Mouse (Mus musculus) myocyte (in vitro differentiated cells): ENCODE measurements around the gene Gtf3a. TPM values are rescaled to one million over a fixed set of nuclear protein-coding genes. Genes with fewer than 3 reads are reported as not detected.

ENCODE experiments used
- H3K27me3 ChIP-seq: one replicate; pipeline ENCODE4 v1.6.1; 2011; ENCODE audit not compliant: control insufficient read depth, insufficient read depth, insufficient read length
- H3K36me3 ChIP-seq: one replicate; pipeline ENCODE4 v1.6.1; 2011; ENCODE audit not compliant: control insufficient read depth, insufficient read depth
- H3K4me2 ChIP-seq: one replicate; pipeline ENCODE4 v1.6.1; 2011; ENCODE audit warnings: low read depth, control low read depth
- H3K4me3 ChIP-seq: one replicate; pipeline ENCODE4 v1.5.1; 2011; ENCODE audit warnings: mild to moderate bottlenecking, control low read depth, moderate library complexity
- H3K79me2 ChIP-seq: one replicate; pipeline ENCODE4 v1.6.1; 2011; ENCODE audit not compliant: control insufficient read depth, insufficient read depth
- H3ac ChIP-seq: one replicate; pipeline ENCODE4 v1.6.1; 2011; ENCODE audit not compliant: control insufficient read depth, insufficient read length
- CEBPB ChIP-seq: IDR thresholded peaks from 2 replicates; pipeline ENCODE4 v1.6.1; 2011; ENCODE audit warnings: mild to moderate bottlenecking, moderate library complexity; ENCODE audit not compliant: poor library complexity, insufficient read depth, severe bottlenecking
- E2F4 ChIP-seq: IDR thresholded peaks from one replicate; pipeline ENCODE4 v1.6.1; 2011; ENCODE audit warnings: mild to moderate bottlenecking, control low read depth, moderate library complexity; ENCODE audit not compliant: insufficient read depth
- MAX ChIP-seq: IDR thresholded peaks from one replicate; pipeline ENCODE4 v1.6.1; 2011; ENCODE audit warnings: low read depth, mild to moderate bottlenecking, control low read depth
- MYOD1 ChIP-seq, 3 experiments: IDR thresholded peaks; one replicate each; pipeline ENCODE4 v1.6.1; 2011; ENCODE audit warnings: control low read depth in 2 of 3, low read depth in 2 of 3, mild to moderate bottlenecking in 2 of 3, moderate library complexity in 1 of 3; ENCODE audit not compliant: insufficient read length in 2 of 3, control insufficient read depth in 1 of 3
- MYOG ChIP-seq, 3 experiments: IDR thresholded peaks; one replicate each; pipeline ENCODE4 v1.6.1; 2011; ENCODE audit warnings: control low read depth in 2 of 3, low read depth in 2 of 3, mild to moderate bottlenecking in 2 of 3; ENCODE audit not compliant: insufficient read length in 2 of 3, control insufficient read depth in 1 of 3, insufficient read depth in 1 of 3
- POLR2A ChIP-seq: IDR thresholded peaks from one replicate; pipeline ENCODE4 v1.6.1; 2011; ENCODE audit warnings: low read depth, mild to moderate bottlenecking, control low read depth, moderate library complexity; ENCODE audit not compliant: insufficient read length
- POLR2AphosphoS2 ChIP-seq: IDR thresholded peaks from one replicate; pipeline ENCODE4 v1.6.1; 2011; ENCODE audit warnings: low read depth, control low read depth; ENCODE audit not compliant: insufficient read length
- REST ChIP-seq: IDR thresholded peaks from one replicate; pipeline ENCODE4 v1.6.1; 2011; ENCODE audit warnings: mild to moderate bottlenecking, control low read depth, moderate library complexity; ENCODE audit not compliant: insufficient read depth, insufficient read length
- SRF ChIP-seq: IDR thresholded peaks from one replicate; pipeline ENCODE4 v1.6.1; 2011; ENCODE audit warnings: low read depth; ENCODE audit not compliant: control insufficient read depth, insufficient read length
- TCF12 ChIP-seq: IDR thresholded peaks from one replicate; pipeline ENCODE4 v1.6.1; 2011; ENCODE audit warnings: mild to moderate bottlenecking, control low read depth; ENCODE audit not compliant: poor library complexity, insufficient read depth, severe bottlenecking
- TCF3 ChIP-seq: IDR thresholded peaks from one replicate; pipeline ENCODE4 v1.6.1; 2011; ENCODE audit warnings: low read depth, control low read depth; ENCODE audit not compliant: insufficient read length
- USF1 ChIP-seq: IDR thresholded peaks from one replicate; pipeline ENCODE4 v1.6.1; 2011; ENCODE audit warnings: low read depth, mild to moderate bottlenecking, control low read depth, moderate library complexity
- polyA plus RNA-seq: library from polyadenylated mRNA; unstranded; fragments of >200 nt; fragmentation: generic; extraction: Trizol; gene quantifications from one replicate; pipeline ENCODE4 v1.2.1, GENCODE M21; 2012; ENCODE audit warnings: missing spikeins

Gene Gtf3a
- polyA plus RNA-seq, 1 experiment = 49.9 TPM

DNA sequence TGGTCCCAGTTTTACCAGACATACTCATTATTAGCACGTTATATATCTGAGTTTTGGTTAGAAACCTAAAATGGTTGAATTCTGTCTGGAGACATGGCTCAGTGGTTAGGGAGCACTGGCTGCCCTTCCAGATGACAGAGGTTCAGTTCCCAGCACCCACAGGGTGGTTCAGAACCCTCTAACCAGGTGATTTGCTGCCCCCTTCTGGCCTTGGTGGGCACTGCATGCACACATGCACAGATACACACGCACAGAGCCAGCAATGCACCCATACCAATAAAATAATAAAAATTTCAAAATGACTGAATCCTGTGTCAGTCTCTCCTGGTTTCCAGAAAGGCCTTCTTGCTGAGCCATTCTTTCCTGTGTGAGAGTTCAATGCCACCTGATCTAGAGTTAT is 3.9 kb upstream of the Gtf3a start:
- Histone ChIP-seq H3ac (no peak overlapping the region), H3K4me3 (no peak overlapping the region), H3K79me2 (peaks cover 7% of the 10 kb centered on the region), H3K36me3 (no peaks in the 10 kb centered on the region), H3K4me2 (no peak overlapping the region), H3K27me3 (no peaks in the 10 kb centered on the region)
- TF ChIP-seq USF1 (no peak), REST (no peak), MAX (no peak), POLR2AphosphoS2 (no peak), E2F4 (no peak), MYOD1 (IDR thresholded peaks at IDR 0.05; ENCODE audit: control insufficient read depth in 1 of 3, insufficient read length in 2 of 3, low read depth in 2 of 3) (no peak), TCF12 (no peak), MYOG (IDR thresholded peaks at IDR 0.05; ENCODE audit: control insufficient read depth in 1 of 3, insufficient read depth in 1 of 3, insufficient read length in 2 of 3, low read depth in 2 of 3) (no peak), CEBPB (no peak), SRF (no peak), POLR2A (no peak), TCF3 (no peak)

DNA sequence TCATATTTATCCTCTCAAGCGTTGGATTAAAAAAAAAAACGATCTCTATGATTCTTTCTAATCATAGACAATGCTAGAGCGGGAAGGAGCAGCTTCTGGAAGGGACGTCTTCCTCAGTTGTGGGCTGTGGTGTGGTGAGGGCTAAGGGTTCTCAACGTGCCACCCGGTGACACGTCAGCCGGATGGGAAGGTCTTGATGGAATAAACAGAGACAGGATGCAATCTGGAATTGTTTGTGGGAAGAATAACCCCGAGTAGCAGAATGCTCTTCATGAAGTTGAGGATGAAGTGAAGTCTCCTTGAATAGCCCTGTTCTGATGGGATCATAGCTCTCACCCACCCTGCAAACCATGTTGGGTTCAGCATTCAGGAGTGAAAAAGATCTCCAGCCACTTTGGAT is 1.8 kb upstream of the Gtf3a start:
- no peak for TF ChIP-seq MYOD1 (IDR thresholded peaks at IDR 0.05; ENCODE audit: control insufficient read depth in 1 of 3, insufficient read length in 2 of 3, low read depth in 2 of 3)
- no peak for TF ChIP-seq TCF3
- no peak for TF ChIP-seq CEBPB
- no peak for TF ChIP-seq TCF12
- no peak for TF ChIP-seq E2F4
- TF ChIP-seq USF1 = no peak
- no peak for TF ChIP-seq MAX
- TF ChIP-seq REST = no peak
- no peak for TF ChIP-seq MYOG (IDR thresholded peaks at IDR 0.05; ENCODE audit: control insufficient read depth in 1 of 3, insufficient read depth in 1 of 3, insufficient read length in 2 of 3, low read depth in 2 of 3)
- TF ChIP-seq POLR2A = no peak
- TF ChIP-seq SRF = no peak
- TF ChIP-seq POLR2AphosphoS2 = no peak
- no peak overlapping the region for H3K4me3 ChIP-seq
- H3ac ChIP-seq = no peak overlapping the region
- H3K4me2 ChIP-seq = no peak overlapping the region
- H3K36me3 ChIP-seq = no peaks in the 10 kb centered on the region
- peaks cover 12% of the 10 kb centered on the region for H3K79me2 ChIP-seq
- H3K27me3 ChIP-seq = no peaks in the 10 kb centered on the region

- TF ChIP-seq E2F4 (no peak), MYOG (IDR thresholded peaks at IDR 0.05; ENCODE audit: control insufficient read depth in 1 of 3, insufficient read depth in 1 of 3, insufficient read length in 2 of 3, low read depth in 2 of 3) (no peak), SRF (no peak), REST (no peak), TCF12 (no peak), MYOD1 (IDR thresholded peaks at IDR 0.05; ENCODE audit: control insufficient read depth in 1 of 3, insufficient read length in 2 of 3, low read depth in 2 of 3) (no peak), CEBPB (no peak), POLR2AphosphoS2 (no peak), USF1 (no peak), MAX (no peak), POLR2A (no peak), TCF3 (no peak)
- no peaks in the 10 kb centered on the region for H3K27me3 ChIP-seq
- H3K4me3 ChIP-seq = no peak overlapping the region
- H3K79me2 ChIP-seq = peaks cover 12% of the 10 kb centered on the region
- H3K4me2 ChIP-seq = no peak overlapping the region
- no peak overlapping the region for H3ac ChIP-seq
- no peaks in the 10 kb centered on the region for H3K36me3 ChIP-seq
These were observed 960 bp upstream of the Gtf3a start for GRCm38 (mm10) chr5:146947497-146947896.

DNA sequence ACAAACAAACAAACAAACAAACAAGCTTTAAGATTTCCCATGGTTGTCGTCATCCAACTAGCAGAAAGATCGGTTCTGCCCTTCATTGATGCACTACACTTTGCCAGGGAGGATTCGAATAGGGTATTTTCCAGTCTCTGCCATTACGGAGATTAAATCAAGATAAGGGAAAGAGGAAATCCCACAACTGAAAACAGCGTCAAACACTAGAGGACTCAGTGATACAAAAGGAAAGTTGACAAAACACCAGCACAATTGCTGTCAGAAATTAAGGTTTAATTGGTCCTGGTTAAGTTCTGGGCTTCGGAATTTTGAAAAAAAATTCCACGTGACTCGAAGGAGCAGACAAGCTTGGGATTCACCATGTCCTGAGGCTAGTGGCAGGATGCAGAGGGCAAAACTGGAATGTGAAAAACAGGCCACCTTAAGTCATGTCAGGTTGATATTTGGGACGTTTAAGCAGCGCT is 383 bp upstream of the Gtf3a start:
- Histone ChIP-seq H3K4me2 (peak overlapping the region; percentile 81), H3K27me3 (no peaks in the 10 kb centered on the region), H3ac (peak overlapping the region; percentile 84), H3K36me3 (no peaks in the 10 kb centered on the region), H3K79me2 (peaks cover 12% of the 10 kb centered on the region), H3K4me3 (peak overlapping the region; percentile 24)
- no peak for TF ChIP-seq REST
- TF ChIP-seq MYOD1 (IDR thresholded peaks at IDR 0.05; ENCODE audit: control insufficient read depth in 1 of 3, insufficient read length in 2 of 3, low read depth in 2 of 3) = no peak
- peak; percentile 1 for TF ChIP-seq USF1
- no peak for TF ChIP-seq MYOG (IDR thresholded peaks at IDR 0.05; ENCODE audit: control insufficient read depth in 1 of 3, insufficient read depth in 1 of 3, insufficient read length in 2 of 3, low read depth in 2 of 3)
- TF ChIP-seq SRF = no peak

DNA sequence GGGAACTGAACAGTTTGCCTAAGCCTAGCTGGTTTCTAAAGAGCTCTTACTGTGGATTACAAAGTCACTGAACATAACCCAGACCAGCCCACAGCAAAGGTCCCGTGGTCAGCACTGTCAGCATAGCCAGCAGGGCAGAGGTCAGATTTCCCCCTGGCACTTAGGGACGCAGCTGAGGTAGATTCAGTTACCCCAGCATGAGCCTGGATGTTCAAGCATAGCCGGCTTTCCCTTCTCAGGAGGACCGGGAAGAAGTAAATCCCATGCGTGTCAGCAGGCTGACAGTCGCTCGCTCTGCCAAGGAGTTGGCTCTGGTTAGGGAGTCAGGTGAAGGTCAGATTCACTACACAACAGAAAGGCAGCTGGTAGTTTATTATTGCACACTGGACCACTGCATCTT is 6.1 kb downstream of the Gtf3a start:
- Histone ChIP-seq H3K79me2 (peaks cover 4% of the 10 kb centered on the region), H3ac (no peak overlapping the region), H3K4me3 (no peak overlapping the region), H3K27me3 (no peaks in the 10 kb centered on the region), H3K36me3 (peaks cover 7% of the 10 kb centered on the region), H3K4me2 (no peak overlapping the region)
- TF ChIP-seq TCF12 (no peak), REST (no peak), SRF (no peak), CEBPB (no peak), POLR2A (no peak), USF1 (no peak), MYOD1 (IDR thresholded peaks at IDR 0.05; ENCODE audit: control insufficient read depth in 1 of 3, insufficient read length in 2 of 3, low read depth in 2 of 3) (no peak), E2F4 (no peak), POLR2AphosphoS2 (no peak)
